Comparison of ENCODE assay signal across 19 mouse cellular contexts in the genomic region with DNA sequence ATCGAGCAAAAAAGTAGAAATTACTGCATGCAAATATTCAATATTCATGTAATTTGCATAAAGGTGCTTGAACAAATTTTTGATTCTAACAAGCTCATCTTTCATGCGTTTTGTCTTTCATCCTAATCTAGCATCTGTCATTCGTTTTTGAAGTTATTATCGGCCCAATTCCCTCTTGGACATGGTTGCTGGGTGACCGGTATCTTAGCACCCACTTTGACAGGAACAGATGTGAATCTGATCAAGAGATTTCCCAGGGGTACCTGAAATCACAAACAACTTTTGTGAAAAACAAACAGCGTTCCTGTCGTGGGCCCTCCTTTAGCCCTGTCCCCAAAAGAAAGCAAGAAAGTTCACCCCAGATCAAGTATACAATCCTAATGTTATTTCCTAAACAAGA. TPM values are rescaled to one million over a fixed set of nuclear protein-coding genes. Genes with fewer than 3 reads are reported as not detected.
DNase-seq lines count a peak whose midpoint lies in the region; ATAC-seq and TF ChIP-seq lines count a peak whose summit lies in the region.
"Had no signal": no experiment of that assay in that cellular context is flagged by ENCODE, and none has a peak within 500 bp of the region (broad histone marks: within the 10 kb centered on the region; RNA-seq: fewer than 3 reads in every experiment).

No protein-coding gene starts in this region.

- TF ChIP-seq CTCF in midbrain, postnatal 0 days (IDR thresholded peaks at IDR 0.05): no peak

- H3K27me3 ChIP-seq in hindbrain, embryonic 10.5 days (ENCODE audit: insufficient read depth, poor library complexity, severe bottlenecking): no peaks in the 10 kb centered on the region
- H3K27me3 ChIP-seq in hindbrain, embryonic 16.5 days (replicated peaks; ENCODE audit: control insufficient read depth, insufficient read depth, low read length): no peaks in the 10 kb centered on the region
- H3K27me3 ChIP-seq in midbrain, embryonic 14.5 days (ENCODE audit: control insufficient read depth, insufficient read depth, low read length): no peaks in the 10 kb centered on the region
- no peaks in the 10 kb centered on the region for H3K27me3 ChIP-seq in midbrain, postnatal 0 days (ENCODE audit: insufficient read depth, low read length)
- no peaks in the 10 kb centered on the region for H3K27me3 ChIP-seq in hindbrain, embryonic 11.5 days (ENCODE audit: control insufficient read depth, insufficient read depth, low read length)
- no peaks in the 10 kb centered on the region for H3K27me3 ChIP-seq in hindbrain, embryonic 14.5 days (ENCODE audit: control insufficient read depth, insufficient read depth, low read length)
- H3K27me3 ChIP-seq: CH12.LX; embryonic facial prominence, embryonic 13.5 days; forebrain, embryonic 13.5 days; heart, embryonic 12.5 days; hindbrain, embryonic 15.5 days had no signal

- no peak overlapping the region for H3K4me2 ChIP-seq in hindbrain, embryonic 16.5 days (ENCODE audit: low read length)
- H3K4me2 ChIP-seq in midbrain, embryonic 14.5 days (ENCODE audit: low read length): peak overlapping the region; percentile 43
- H3K4me2 ChIP-seq in midbrain, postnatal 0 days (ENCODE audit: low read depth, low read length, poor library complexity, severe bottlenecking): no peak overlapping the region
- no peak overlapping the region for H3K4me2 ChIP-seq in hindbrain, embryonic 11.5 days (replicated peaks; ENCODE audit: low read depth, low read length)
- 0 out of 2 replicates have a peak overlapping the region, but pooled peaks have one; percentile 42 for H3K4me2 ChIP-seq in hindbrain, embryonic 14.5 days (replicated peaks)
- H3K4me2 ChIP-seq: embryonic facial prominence, embryonic 13.5 days; forebrain, embryonic 13.5 days; heart, embryonic 12.5 days had no signal

- H3K9me3 ChIP-seq in hindbrain, embryonic 10.5 days: no peaks in the 10 kb centered on the region
- no peaks in the 10 kb centered on the region for H3K9me3 ChIP-seq in hindbrain, embryonic 16.5 days (ENCODE audit: control insufficient read depth, low read length)
- no peaks in the 10 kb centered on the region for H3K9me3 ChIP-seq in midbrain, embryonic 14.5 days (ENCODE audit: control insufficient read depth, low read length)
- H3K9me3 ChIP-seq in midbrain, postnatal 0 days (ENCODE audit: low read length): no peaks in the 10 kb centered on the region
- H3K9me3 ChIP-seq in hindbrain, embryonic 11.5 days (ENCODE audit: control insufficient read depth, low read length): no peaks in the 10 kb centered on the region
- no peaks in the 10 kb centered on the region for H3K9me3 ChIP-seq in hindbrain, embryonic 14.5 days (ENCODE audit: control insufficient read depth, low read length)
- H3K9me3 ChIP-seq: embryonic facial prominence, embryonic 13.5 days; forebrain, embryonic 13.5 days; heart, embryonic 12.5 days; hindbrain, embryonic 15.5 days had no signal

- no peak overlapping the region for H3K4me3 ChIP-seq in hindbrain, embryonic 10.5 days
- H3K4me3 ChIP-seq in hindbrain, embryonic 16.5 days (ENCODE audit: low read length): no peak overlapping the region
- no peak overlapping the region for H3K4me3 ChIP-seq in midbrain, embryonic 14.5 days (replicated peaks; ENCODE audit: low read depth, low read length)
- H3K4me3 ChIP-seq in midbrain, postnatal 0 days (ENCODE audit: low read depth, low read length): no peak overlapping the region
- H3K4me3 ChIP-seq in hindbrain, embryonic 11.5 days (ENCODE audit: low read depth, low read length): no peak overlapping the region
- H3K4me3 ChIP-seq in hindbrain, embryonic 14.5 days (replicated peaks; ENCODE audit: low read length): no peak overlapping the region
- H3K4me3 ChIP-seq: embryonic facial prominence, embryonic 13.5 days; forebrain, embryonic 13.5 days; gastrocnemius, adult 2 months; heart, embryonic 12.5 days; hindbrain, embryonic 15.5 days had no signal

- H3K36me3 ChIP-seq in hindbrain, embryonic 10.5 days: no peaks in the 10 kb centered on the region
- H3K36me3 ChIP-seq in hindbrain, embryonic 16.5 days (ENCODE audit: control insufficient read depth, insufficient read depth, low read length): no peaks in the 10 kb centered on the region
- H3K36me3 ChIP-seq in midbrain, embryonic 14.5 days (ENCODE audit: control insufficient read depth, insufficient read depth, low read length): no peaks in the 10 kb centered on the region
- H3K36me3 ChIP-seq in midbrain, postnatal 0 days (ENCODE audit: insufficient read depth, low read length): no peaks in the 10 kb centered on the region
- no peaks in the 10 kb centered on the region for H3K36me3 ChIP-seq in hindbrain, embryonic 11.5 days (ENCODE audit: control insufficient read depth, insufficient read depth, low read length)
- no peaks in the 10 kb centered on the region for H3K36me3 ChIP-seq in hindbrain, embryonic 14.5 days (replicated peaks; ENCODE audit: control insufficient read depth, insufficient read depth)
- H3K36me3 ChIP-seq: embryonic facial prominence, embryonic 13.5 days; heart, embryonic 12.5 days; hindbrain, embryonic 15.5 days had no signal

- H3K9ac ChIP-seq in hindbrain, embryonic 16.5 days (ENCODE audit: low read depth, low read length): no peak overlapping the region
- H3K9ac ChIP-seq in midbrain, embryonic 14.5 days (replicated peaks; ENCODE audit: low read length): no peak overlapping the region
- no peak overlapping the region for H3K9ac ChIP-seq in midbrain, postnatal 0 days (replicated peaks; ENCODE audit: low read length, poor library complexity, severe bottlenecking)
- H3K9ac ChIP-seq in hindbrain, embryonic 11.5 days (ENCODE audit: low read depth, low read length): no peak overlapping the region
- no peak overlapping the region for H3K9ac ChIP-seq in hindbrain, embryonic 14.5 days
- H3K9ac ChIP-seq: embryonic facial prominence, embryonic 13.5 days; forebrain, embryonic 13.5 days; heart, embryonic 12.5 days; hindbrain, embryonic 15.5 days had no signal

- peaks cover 43% of the 10 kb centered on the region for H3K4me1 ChIP-seq in hindbrain, embryonic 10.5 days (replicated peaks)
- peaks cover 7% of the 10 kb centered on the region; the same call in 1 of the 2 replicates for H3K4me1 ChIP-seq in hindbrain, embryonic 16.5 days (ENCODE audit: control insufficient read depth, insufficient read depth, low read depth, low read length)
- H3K4me1 ChIP-seq in midbrain, embryonic 14.5 days (ENCODE audit: control insufficient read depth, insufficient read depth, low read length): peaks cover 26% of the 10 kb centered on the region
- 0 out of 2 replicates have a peak, but pooled peaks cover 2% of the 10 kb centered on the region for H3K4me1 ChIP-seq in midbrain, postnatal 0 days (ENCODE audit: insufficient read depth, low read length)
- peaks cover 4% of the 10 kb centered on the region; the same call in 1 of the 2 replicates for H3K4me1 ChIP-seq in hindbrain, embryonic 11.5 days (replicated peaks; ENCODE audit: control insufficient read depth, insufficient read depth, low read length)
- H3K4me1 ChIP-seq in hindbrain, embryonic 14.5 days (replicated peaks; ENCODE audit: control insufficient read depth, insufficient read depth, low read length): peaks cover 29% of the 10 kb centered on the region
- H3K4me1 ChIP-seq: embryonic facial prominence, embryonic 13.5 days had no signal

- WGBS in hindbrain, embryonic 10.5 days: 22% methylated on average over 7 of the region's 7 CpGs
- WGBS in hindbrain, embryonic 16.5 days: 25% methylated on average over 7 of the region's 7 CpGs
- WGBS in midbrain, embryonic 14.5 days: 15% methylated on average over 7 of the region's 7 CpGs
- 32% methylated on average over 7 of the region's 7 CpGs for WGBS in midbrain, postnatal 0 days
- 18% methylated on average over 7 of the region's 7 CpGs for WGBS in hindbrain, embryonic 11.5 days
- 10% methylated on average over 7 of the region's 7 CpGs for WGBS in hindbrain, embryonic 14.5 days

- ATAC-seq in hindbrain, embryonic 16.5 days: no peak
- no peak for ATAC-seq in midbrain, embryonic 14.5 days (ENCODE audit: low FRiP score, low TSS enrichment)
- ATAC-seq in midbrain, postnatal 0 days (ENCODE audit: low FRiP score): no peak
- ATAC-seq in hindbrain, embryonic 11.5 days (ENCODE audit: low FRiP score): peak; percentile 41
- no peak for ATAC-seq in hindbrain, embryonic 14.5 days (ENCODE audit: low FRiP score)
- ATAC-seq: forebrain, embryonic 13.5 days had no signal

- H3K27ac ChIP-seq in hindbrain, embryonic 10.5 days: peak overlapping the region; percentile 75; the same call in 1 of the 2 replicates
- no peak overlapping the region for H3K27ac ChIP-seq in hindbrain, embryonic 16.5 days (ENCODE audit: low read depth, low read length)
- no peak overlapping the region for H3K27ac ChIP-seq in midbrain, embryonic 14.5 days (replicated peaks; ENCODE audit: low read depth, low read length)
- H3K27ac ChIP-seq in midbrain, postnatal 0 days (ENCODE audit: low read depth, low read length): no peak overlapping the region
- peak overlapping the region; percentile 73; the same call in 1 of the 2 replicates for H3K27ac ChIP-seq in hindbrain, embryonic 11.5 days (ENCODE audit: low read depth, low read length)
- no peak overlapping the region for H3K27ac ChIP-seq in hindbrain, embryonic 14.5 days
- H3K27ac ChIP-seq: embryonic facial prominence, embryonic 13.5 days; forebrain, embryonic 13.5 days; gastrocnemius, adult 2 months had no signal

- DNase-seq in hindbrain, embryonic 10.5 days (ENCODE audit: low spot score): peak; percentile 51
- DNase-seq in midbrain, embryonic 14.5 days: peak; percentile 66
- no peak for DNase-seq in midbrain, postnatal 0 days (ENCODE audit: low spot score)
- DNase-seq in hindbrain, embryonic 11.5 days (ENCODE audit: low spot score): peak; percentile 69
- DNase-seq in hindbrain, embryonic 14.5 days (ENCODE audit: low spot score): no peak
- no peak for DNase-seq in left cerebral cortex, adult 8-10 months (ENCODE audit: low spot score in 2 of 2)
- DNase-seq: adrenal gland, adult 2 months; adrenal gland, postnatal 25 days; cerebellum, adult 2 months; cerebellum, postnatal 10 days; embryo, embryonic 11 days; gastrocnemius, adult 2 months; gastrocnemius, postnatal 25 days had no signal

RNA-seq across cellular contexts. Expression of a gene that starts 12.8 kb away (rescaled TPM):
- polyA plus RNA-seq in hindbrain, embryonic 10.5 days (2016; fragmentation: Nextera tagmentation; extraction: Ambion mirVana): 16.2 and 19.0 TPM in 2 replicates
- 14.4 TPM in 2 replicates for polyA plus RNA-seq in hindbrain, embryonic 16.5 days (2015; fragmentation: Nextera tagmentation; extraction: Ambion mirVana)
- polyA plus RNA-seq in midbrain, embryonic 14.5 days (2014; fragmentation: Nextera tagmentation; extraction: Ambion mirVana): 17.1 and 20.0 TPM in 2 replicates
- total RNA-seq in midbrain, postnatal 0 days (2014; rRNA removed): 14.5 and 15.1 TPM in 2 replicates
- polyA plus RNA-seq in midbrain, postnatal 0 days (2015; fragmentation: Nextera tagmentation; extraction: Ambion mirVana): 5.7 and 6.4 TPM in 2 replicates
- 24.3 and 33.7 TPM in 2 replicates for polyA plus RNA-seq in hindbrain, embryonic 11.5 days (2014; fragmentation: Nextera tagmentation; extraction: Ambion mirVana)
- 23.5 and 24.7 TPM in 2 replicates for polyA plus RNA-seq in hindbrain, embryonic 14.5 days (2014; fragmentation: Nextera tagmentation; extraction: Ambion mirVana)
- total RNA-seq in left cerebral cortex, adult 8-10 months (2022): 10 to 100 TPM; 11.1 to 13.9 (median 12.1) TPM
- total RNA-seq: CH12.LX had no signal

Comparison
In these comparisons a context has a peak if more than half of its experiments do, and no peak if none do; other contexts are left out.
1. DNase-seq: peak in hindbrain, embryonic 10.5 days (single experiment), midbrain, embryonic 14.5 days (single experiment) and hindbrain, embryonic 11.5 days (single experiment); none in midbrain, postnatal 0 days (single experiment), hindbrain, embryonic 14.5 days (single experiment) and left cerebral cortex, adult 8-10 months (0 of 2).
2. H3K27ac ChIP-seq: peak in hindbrain, embryonic 10.5 days (single experiment) and hindbrain, embryonic 11.5 days (single experiment); none in hindbrain, embryonic 16.5 days (single experiment), midbrain, embryonic 14.5 days (single experiment), midbrain, postnatal 0 days (single experiment) and hindbrain, embryonic 14.5 days (single experiment).
3. H3K4me2 ChIP-seq: peak in midbrain, embryonic 14.5 days (single experiment) and hindbrain, embryonic 14.5 days (single experiment); none in hindbrain, embryonic 16.5 days (single experiment), midbrain, postnatal 0 days (single experiment) and hindbrain, embryonic 11.5 days (single experiment).